Mouse (Mus musculus) heart, embryonic 13.5 days (tissue): Measurements from ENCODE around the gene Ogfod2. TPM values are rescaled to one million over a fixed set of nuclear protein-coding genes. Genes with fewer than 3 reads are reported as not detected.

Source experiments
- ATAC-seq: fragments of 200-750 bp; cut with Nextera tagmentation; 2 replicates; pipeline ENCODE4 v1.8.0; 2017; ENCODE audit warnings: moderate TSS enrichment; ENCODE audit not compliant: insufficient number of reproducible peaks, low FRiP score, low TSS enrichment; ENCODE audit errors: extremely low read depth
- H3K27ac ChIP-seq: fragments of 300-500 bp; sonication (generic); replicated peaks from 2 replicates; pipeline ENCODE4 v1.5.1; 2015; ENCODE audit warnings: moderate library complexity, mild to moderate bottlenecking, inconsistent platforms
- H3K27me3 ChIP-seq: fragments of 300-500 bp; sonication (generic); replicated peaks from 2 replicates; pipeline ENCODE4 v1.6.1; 2015; ENCODE audit warnings: mild to moderate bottlenecking, inconsistent platforms
- H3K36me3 ChIP-seq: fragments of 300-500 bp; sonication (generic); 2 replicates; pipeline ENCODE4 v1.6.1; 2015; ENCODE audit warnings: mild to moderate bottlenecking, inconsistent platforms
- H3K4me1 ChIP-seq: fragments of 300-500 bp; sonication (generic); 2 replicates; pipeline ENCODE4 v1.6.1; 2015; ENCODE audit warnings: inconsistent platforms
- H3K4me2 ChIP-seq: fragments of 300-500 bp; sonication (generic); 2 replicates; pipeline ENCODE4 v1.6.1; 2015; ENCODE audit warnings: inconsistent platforms, mild to moderate bottlenecking, moderate library complexity
- H3K4me3 ChIP-seq: fragments of 300-500 bp; sonication (generic); 2 replicates; pipeline ENCODE4 v1.5.1; 2015; ENCODE audit warnings: moderate library complexity, mild to moderate bottlenecking, inconsistent platforms
- H3K9ac ChIP-seq: fragments of 300-500 bp; sonication (generic); 2 replicates; pipeline ENCODE4 v1.6.1; 2015; ENCODE audit warnings: inconsistent platforms, mild to moderate bottlenecking, moderate library complexity
- H3K9me3 ChIP-seq: fragments of 300-500 bp; sonication (generic); 2 replicates; pipeline ENCODE4 v1.6.1; 2016; ENCODE audit warnings: inconsistent platforms
- WGBS: fragments of 180-500 bp; shearing (Covaris S2); methylation state at CpG from one replicate; pipeline ENCODE4 v1.1.7; 2015; ENCODE audit warnings: mixed read lengths; 5-methylcytosine and 5-hydroxymethylcytosine counted together
- polyA plus RNA-seq: library from polyadenylated mRNA; unstranded; fragments of >200 nt; fragmentation: Nextera tagmentation; extraction: Ambion mirVana; gene quantifications from 2 replicates; pipeline ENCODE4 v1.2.1, GENCODE M21; 2015

Gene Ogfod2
- 18.3 and 18.8 TPM in 2 replicates for polyA plus RNA-seq

- H3K27me3 ChIP-seq = no peaks in the 10 kb centered on the region
- H3K4me3 ChIP-seq = peak within 1 kb of the TSS; percentile 85
- ATAC-seq = peak; percentile 89
- peak within 1 kb of the TSS; percentile 93 for H3K4me2 ChIP-seq
- under 1% methylated on average over 66 of the region's 66 CpGs for WGBS
- H3K4me1 ChIP-seq = peaks cover 36% of the 10 kb centered on the region
- H3K27ac ChIP-seq = peak within 1 kb of the TSS; percentile 89
- H3K9me3 ChIP-seq = no peaks in the 10 kb centered on the region
- peak within 1 kb of the TSS; percentile 87 for H3K9ac ChIP-seq
- H3K36me3 ChIP-seq = peaks cover 10% of the 10 kb centered on the region
Observed at GRCm38 (mm10) chr5:124111742-124112497, at the start of gene Ogfod2. TSS of gene Ogfod2 (plus strand) at chr5:124112297.

- Histone ChIP-seq H3K36me3 (no peaks in the 10 kb centered on the region), H3K4me2 (no peak overlapping the region), H3K9me3 (no peaks in the 10 kb centered on the region), H3K4me1 (peaks cover 23% of the 10 kb centered on the region), H3K9ac (no peak overlapping the region), H3K4me3 (no peak overlapping the region), H3K27me3 (no peaks in the 10 kb centered on the region), H3K27ac (no peak overlapping the region)
- no peak for ATAC-seq
- 87% methylated on average over 3 of the region's 3 CpGs for WGBS
Observed at GRCm38 (mm10) chr5:124069657-124070056, 42.4 kb upstream of the Ogfod2 start.

- no peak for ATAC-seq
- no peaks in the 10 kb centered on the region for H3K36me3 ChIP-seq
- H3K9ac ChIP-seq = peak overlapping the region; percentile 33; the same call in 1 of the 2 replicates
- H3K9me3 ChIP-seq = no peaks in the 10 kb centered on the region
- no peak overlapping the region for H3K4me2 ChIP-seq
- no peak overlapping the region for H3K4me3 ChIP-seq
- peaks cover 45% of the 10 kb centered on the region for H3K4me1 ChIP-seq
- 43% methylated on average over 9 of the region's 9 CpGs for WGBS
- H3K27me3 ChIP-seq = 0 out of 2 replicates have a peak, but pooled peaks cover 7% of the 10 kb centered on the region
- no peak overlapping the region for H3K27ac ChIP-seq
Observed at GRCm38 (mm10) chr5:124073682-124074081, 38.4 kb upstream of the Ogfod2 start.

- WGBS = 23% methylated on average over 10 of the region's 10 CpGs
- no peaks in the 10 kb centered on the region for H3K36me3 ChIP-seq
- H3K27ac ChIP-seq = peak overlapping the region; percentile 33; the same call in 1 of the 2 replicates
- 0 out of 2 replicates have a peak, but pooled peaks cover 7% of the 10 kb centered on the region for H3K27me3 ChIP-seq
- no peak overlapping the region for H3K9ac ChIP-seq
- no peak overlapping the region for H3K4me3 ChIP-seq
- ATAC-seq = no peak; the same call in 1 of the 2 replicates
- H3K4me1 ChIP-seq = peaks cover 50% of the 10 kb centered on the region
- H3K4me2 ChIP-seq = no peak overlapping the region
- no peaks in the 10 kb centered on the region for H3K9me3 ChIP-seq
Observed at GRCm38 (mm10) chr5:124074845-124075307, 37.2 kb upstream of the Ogfod2 start.

- Histone ChIP-seq H3K4me2 (no peak overlapping the region), H3K9me3 (no peaks in the 10 kb centered on the region), H3K9ac (peak overlapping the region; percentile 11), H3K27me3 (0 out of 2 replicates have a peak, but pooled peaks cover 7% of the 10 kb centered on the region), H3K4me3 (no peak overlapping the region), H3K4me1 (peaks cover 55% of the 10 kb centered on the region), H3K36me3 (no peaks in the 10 kb centered on the region), H3K27ac (no peak overlapping the region)
- WGBS = 65% methylated on average over 9 of the region's 9 CpGs
- no peak for ATAC-seq
Observed at GRCm38 (mm10) chr5:124075716-124076115, 36.4 kb upstream of the Ogfod2 start.

GRCm38 (mm10) chr5:124076559-124076958, 35.5 kb upstream of the Ogfod2 start:
- no peak overlapping the region for H3K4me2 ChIP-seq
- 0 out of 2 replicates have a peak, but pooled peaks cover 7% of the 10 kb centered on the region for H3K27me3 ChIP-seq
- no peak overlapping the region for H3K9ac ChIP-seq
- no peaks in the 10 kb centered on the region for H3K36me3 ChIP-seq
- peaks cover 55% of the 10 kb centered on the region for H3K4me1 ChIP-seq
- no peaks in the 10 kb centered on the region for H3K9me3 ChIP-seq
- no peak for ATAC-seq
- H3K27ac ChIP-seq = no peak overlapping the region
- H3K4me3 ChIP-seq = no peak overlapping the region
- WGBS = 58% methylated on average over 9 of the region's 9 CpGs

- Histone ChIP-seq H3K4me3 (no peak overlapping the region), H3K9ac (no peak overlapping the region), H3K27ac (no peak overlapping the region), H3K36me3 (no peaks in the 10 kb centered on the region), H3K4me1 (peaks cover 55% of the 10 kb centered on the region), H3K9me3 (no peaks in the 10 kb centered on the region), H3K4me2 (no peak overlapping the region), H3K27me3 (0 out of 2 replicates have a peak, but pooled peaks cover 7% of the 10 kb centered on the region)
- WGBS = 73% methylated on average over 13 of the region's 13 CpGs
- no peak for ATAC-seq
Observed at GRCm38 (mm10) chr5:124077241-124077640, 34.9 kb upstream of the Ogfod2 start.

GRCm38 (mm10) chr5:124077856-124078460, 34.1 kb upstream of the Ogfod2 start:
- Histone ChIP-seq H3K9me3 (no peaks in the 10 kb centered on the region), H3K4me3 (no peak overlapping the region), H3K4me2 (no peak overlapping the region), H3K9ac (no peak overlapping the region), H3K27ac (no peak overlapping the region), H3K4me1 (peaks cover 59% of the 10 kb centered on the region), H3K27me3 (0 out of 2 replicates have a peak, but pooled peaks cover 7% of the 10 kb centered on the region), H3K36me3 (no peaks in the 10 kb centered on the region)
- WGBS = 63% methylated on average over 6 of the region's 6 CpGs
- no peak for ATAC-seq

- no peak for ATAC-seq
- no peak overlapping the region for H3K4me2 ChIP-seq
- H3K9me3 ChIP-seq = no peaks in the 10 kb centered on the region
- H3K36me3 ChIP-seq = no peaks in the 10 kb centered on the region
- no peak overlapping the region for H3K27ac ChIP-seq
- no peak overlapping the region for H3K4me3 ChIP-seq
- 60% methylated on average over 9 of the region's 9 CpGs for WGBS
- peaks cover 7% of the 10 kb centered on the region; the same call in 1 of the 2 replicates for H3K27me3 ChIP-seq
- H3K4me1 ChIP-seq = peaks cover 53% of the 10 kb centered on the region
- no peak overlapping the region for H3K9ac ChIP-seq
Observed at GRCm38 (mm10) chr5:124078794-124079416, 33.2 kb upstream of the Ogfod2 start.

- Histone ChIP-seq H3K27me3 (peaks cover 7% of the 10 kb centered on the region; the same call in 1 of the 2 replicates), H3K4me3 (no peak overlapping the region), H3K27ac (no peak overlapping the region), H3K36me3 (no peaks in the 10 kb centered on the region), H3K4me1 (peaks cover 44% of the 10 kb centered on the region), H3K9ac (no peak overlapping the region), H3K4me2 (no peak overlapping the region), H3K9me3 (no peaks in the 10 kb centered on the region)
- whole genome bisulfite sequencing = 86% methylated on average over 17 of the region's 17 CpGs
- ATAC-seq = no peak
Observed at GRCm38 (mm10) chr5:124079880-124080279, 32.2 kb upstream of the Ogfod2 start.

GRCm38 (mm10) chr5:124082447-124082846, 29.6 kb upstream of the Ogfod2 start:
- ATAC-seq = no peak
- Histone ChIP-seq H3K27ac (no peak overlapping the region), H3K4me3 (no peak overlapping the region), H3K4me2 (no peak overlapping the region), H3K9ac (peak overlapping the region; percentile 33; the same call in 1 of the 2 replicates), H3K36me3 (no peaks in the 10 kb centered on the region), H3K9me3 (no peaks in the 10 kb centered on the region), H3K4me1 (peaks cover 33% of the 10 kb centered on the region), H3K27me3 (peaks cover 11% of the 10 kb centered on the region)
- WGBS = 77% methylated on average over 10 of the region's 10 CpGs
